ENCODE assay signal across 8 mouse cellular contexts in genomic region chr3:97824011-97824711, GRCm38 (mm10).
A peak's percentile ranks its signal among the peaks of the same experiment; 100 is the strongest.
DNase-seq lines count a peak whose midpoint lies in the region; ATAC-seq and TF ChIP-seq lines count a peak whose summit lies in the region.

No protein-coding gene starts in this region.

- peaks cover 0 to 7% of the 10 kb centered on the region in 2 experiments; a peak in 1 of 4 replicates for H3K4me1 ChIP-seq in ES-E14 (ENCODE audit: control insufficient read depth in 2 of 2, insufficient read depth in 2 of 2, low read length in 2 of 2, poor library complexity in 1 of 2)
- H3K4me1 ChIP-seq in embryonic facial prominence, embryonic 12.5 days: peaks cover 12% of the 10 kb centered on the region
- peaks cover 59% of the 10 kb centered on the region for H3K4me1 ChIP-seq in heart, embryonic 13.5 days
- H3K4me1 ChIP-seq in kidney, embryonic 16.5 days (ENCODE audit: insufficient read depth, low read length): peaks cover 18% of the 10 kb centered on the region; the same call in 1 of the 2 replicates

- no peaks in the 10 kb centered on the region for H3K9me3 ChIP-seq in ES-E14 (ENCODE audit: control insufficient read depth, insufficient read depth, low read depth, low read length)
- H3K9me3 ChIP-seq in embryonic facial prominence, embryonic 12.5 days: no peaks in the 10 kb centered on the region
- no peaks in the 10 kb centered on the region for H3K9me3 ChIP-seq in heart, embryonic 13.5 days
- H3K9me3 ChIP-seq in kidney, embryonic 16.5 days (ENCODE audit: low read length): no peaks in the 10 kb centered on the region

- no peaks in the 10 kb centered on the region for H3K36me3 ChIP-seq in ES-E14 (ENCODE audit: control insufficient read depth, insufficient read depth, low read length, poor library complexity, severe bottlenecking)
- H3K36me3 ChIP-seq in embryonic facial prominence, embryonic 12.5 days: no peaks in the 10 kb centered on the region
- H3K36me3 ChIP-seq in heart, embryonic 13.5 days: no peaks in the 10 kb centered on the region
- H3K36me3 ChIP-seq in kidney, embryonic 16.5 days (ENCODE audit: insufficient read depth, low read length): no peaks in the 10 kb centered on the region

- H3K27me3 ChIP-seq in embryonic facial prominence, embryonic 12.5 days: peaks cover 19% of the 10 kb centered on the region; the same call in 1 of the 2 replicates
- peaks cover 18% of the 10 kb centered on the region for H3K27me3 ChIP-seq in heart, embryonic 13.5 days (replicated peaks)
- H3K27me3 ChIP-seq in kidney, embryonic 16.5 days (ENCODE audit: insufficient read depth, low read length): peaks cover 13% of the 10 kb centered on the region

- 1% methylated on average over 28 of the region's 29 CpGs for WGBS in embryonic facial prominence, embryonic 12.5 days
- 3% methylated on average over 29 of the region's 29 CpGs for WGBS in heart, embryonic 13.5 days
- 0% methylated on average over 27 of the region's 29 CpGs for WGBS in kidney, embryonic 16.5 days

- H3K4me2 ChIP-seq in embryonic facial prominence, embryonic 12.5 days (replicated peaks): peak overlapping the region; percentile 85
- H3K4me2 ChIP-seq in heart, embryonic 13.5 days: peak overlapping the region; percentile 86
- peak overlapping the region; percentile 97 for H3K4me2 ChIP-seq in kidney, embryonic 16.5 days (replicated peaks; ENCODE audit: low read depth, low read length)

- ATAC-seq in embryonic facial prominence, embryonic 12.5 days (ENCODE audit: insufficient number of reproducible peaks, insufficient read depth, low FRiP score, low TSS enrichment): peak; percentile 62; the same call in 1 of the 2 replicates
- peak; percentile 72; the same call in 1 of the 2 replicates for ATAC-seq in heart, embryonic 13.5 days (ENCODE audit: extremely low read depth, insufficient number of reproducible peaks, low FRiP score, low TSS enrichment)
- peak; percentile 86 for ATAC-seq in kidney, embryonic 16.5 days (ENCODE audit: low FRiP score, low TSS enrichment)
- ATAC-seq in inflammation-experienced regulatory T-cells, adult 6 months: no peak

- no peak overlapping the region for H3K27ac ChIP-seq in ES-E14 (ENCODE audit: insufficient read depth, low read depth, low read length, poor library complexity, severe bottlenecking)
- no peak overlapping the region for H3K27ac ChIP-seq in embryonic facial prominence, embryonic 12.5 days
- peak overlapping the region; percentile 98 for H3K27ac ChIP-seq in heart, embryonic 13.5 days (replicated peaks)
- H3K27ac ChIP-seq in kidney, embryonic 16.5 days (ENCODE audit: low read length): no peak overlapping the region

- H3K9ac ChIP-seq in ES-E14 (ENCODE audit: insufficient read depth, low read depth, low read length, poor library complexity, severe bottlenecking): no peak overlapping the region
- H3K9ac ChIP-seq in embryonic facial prominence, embryonic 12.5 days: peak overlapping the region; percentile 30
- peak overlapping the region; percentile 89 for H3K9ac ChIP-seq in heart, embryonic 13.5 days
- H3K9ac ChIP-seq in kidney, embryonic 16.5 days (replicated peaks; ENCODE audit: low read length): peak overlapping the region; percentile 70

- H3K4me3 ChIP-seq in ES-E14 (ENCODE audit: insufficient read depth in 1 of 2, low read depth in 1 of 2, low read length in 2 of 2, poor library complexity in 1 of 2, severe bottlenecking in 1 of 2): peak overlapping the region; percentile 55 to 56
- H3K4me3 ChIP-seq in embryonic facial prominence, embryonic 12.5 days: peak overlapping the region; percentile 48
- H3K4me3 ChIP-seq in heart, embryonic 13.5 days: peak overlapping the region; percentile 73
- peak overlapping the region; percentile 57 for H3K4me3 ChIP-seq in kidney, embryonic 16.5 days (ENCODE audit: low read length)

- no peak for DNase-seq in ES-E14 (ENCODE audit: low read depth, low spot score)
- peak; percentile 29 to 41 for DNase-seq in lung, postnatal 4 days
- peak; percentile 32 for DNase-seq in spleen, adult 12 weeks (ENCODE audit: low spot score)
- DNase-seq in layer of hippocampus, postnatal 10 days (ENCODE audit: low spot score in 2 of 2): no peak

- in situ Hi-C loops in ES-E14 (cut with MboI; ENCODE audit: low sequenced_read_pairs in 2 of 2, unreplicated experiment in 2 of 2): no loop called here

TF ChIP-seq in ES-E14, 5 proteins besides CTCF, POLR2A, EP300 and RAD21:
- TF ChIP-seq HCFC1 (IDR thresholded peaks at IDR 0.05; ENCODE audit: borderline replicate concordance, insufficient read depth, low read length) (no peak), MAFK (IDR thresholded peaks at IDR 0.05; ENCODE audit: insufficient read depth, low read depth, low read length) (no peak), ZNF384 (IDR thresholded peaks at IDR 0.05; ENCODE audit: low read depth, low read length) (no peak), ZC3H11A (IDR thresholded peaks at IDR 0.05; ENCODE audit: borderline replicate concordance, low read depth, low read length) (no peak), CHD2 (IDR thresholded peaks at IDR 0.05; ENCODE audit: low read depth, low read length) (no peak)
TF ChIP-seq in ES-E14: peak in this region for 0.

Comparison
In these comparisons a context has a peak if more than half of its experiments do, and no peak if none do; other contexts are left out.
1. DNase-seq: peak in lung, postnatal 4 days (2 of 2) and spleen, adult 12 weeks (single experiment); none in ES-E14 (single experiment) and layer of hippocampus, postnatal 10 days (0 of 2).
2. Peak in every context shown above with its lines, with median percentiles within 50 percentile points of each other: H3K4me3 ChIP-seq and H3K4me2 ChIP-seq.